Mouse (Mus musculus) cerebellum, adult 2 months (tissue): ENCODE measurements around the gene Daam1. TPM values are rescaled to one million over a fixed set of nuclear protein-coding genes. Genes with fewer than 3 reads are reported as not detected.
"Not testable (repeated sequence)": the region's sequence is repeated elsewhere in the genome, so short reads cannot be mapped to it uniquely, and the experiment has no call there.

ENCODE experiments used
- DNase-seq, 2 experiments: peaks; one replicate each; pipeline ENCODE4 v3.0.0; 2021
- H3K27ac ChIP-seq: fragments of 200-500 bp; 2 replicates; pipeline ENCODE4 v1.5.1; 2012; ENCODE audit warnings: low read length, control low read depth, inconsistent platforms; ENCODE audit not compliant: insufficient read depth
- H3K27me3 ChIP-seq: fragments of 200-500 bp; 2 replicates; pipeline ENCODE4 v1.6.1; 2012; ENCODE audit warnings: inconsistent platforms, mild to moderate bottlenecking, low read length, moderate library complexity; ENCODE audit not compliant: control insufficient read depth, insufficient read depth
- H3K4me1 ChIP-seq: fragments of 200-500 bp; 2 replicates; pipeline ENCODE4 v1.6.1; 2011; ENCODE audit warnings: low read length; ENCODE audit not compliant: control insufficient read depth, insufficient read depth
- H3K4me3 ChIP-seq: fragments of 200-500 bp; replicated peaks from 2 replicates; pipeline ENCODE3; 2011; ENCODE audit warnings: mild to moderate bottlenecking, low read depth, low read length, control low read depth; ENCODE audit not compliant: insufficient read depth
- CTCF ChIP-seq: fragments of 200-500 bp; IDR thresholded peaks from 2 replicates; pipeline ENCODE4 v1.5.1; 2011; ENCODE audit warnings: low read depth, mild to moderate bottlenecking, control low read depth, low read length, moderate library complexity, borderline replicate concordance; ENCODE audit not compliant: insufficient read depth
- POLR2A ChIP-seq: fragments of 200-500 bp; IDR thresholded peaks from 2 replicates; pipeline ENCODE4 v1.6.1; 2011; ENCODE audit warnings: low read length, control low read depth, borderline replicate concordance; ENCODE audit not compliant: insufficient read depth
- WGBS: fragments of 180-500 bp; shearing (Covaris S2); methylation state at CpG from one replicate; pipeline ENCODE4 v1.1.7; 2018; 5-methylcytosine and 5-hydroxymethylcytosine counted together
- polyA plus RNA-seq: library from polyadenylated mRNA; depleted of rRNA; stranded (reverse); fragments of >200 nt; gene quantifications from 2 replicates; pipeline ENCODE4 v1.2.3, GENCODE M21; 2012

Daam1 gene
- polyA plus RNA-seq, 1 experiment: 31.2 TPM

DNA sequence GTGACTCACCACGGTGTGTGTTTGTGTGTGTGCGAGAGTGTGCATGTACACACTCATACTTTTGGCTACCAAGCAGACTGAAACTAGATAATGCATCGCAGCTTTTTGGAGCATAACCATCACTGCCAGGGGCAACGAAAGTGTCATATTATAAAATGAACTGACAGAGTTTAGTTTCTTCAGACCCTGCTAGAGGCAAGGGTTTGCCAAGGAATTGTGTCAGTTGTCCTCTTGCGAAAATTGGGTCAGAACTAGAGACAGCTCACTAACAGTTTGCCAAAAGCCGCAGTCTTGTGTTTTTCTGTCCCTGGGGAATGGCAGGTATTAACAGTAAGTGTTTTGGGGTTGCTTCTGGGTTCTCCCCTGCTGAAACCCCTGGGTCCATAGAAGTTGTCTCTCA, 5.9 kb downstream of the Daam1 start:
- Histone ChIP-seq H3K27me3 (no peaks in the 10 kb centered on the region), H3K4me3 (no peak overlapping the region), H3K4me1 (peaks cover 26% of the 10 kb centered on the region), H3K27ac (0 out of 2 replicates have a peak overlapping the region, but pooled peaks have one; percentile 15)
- WGBS: 54% methylated on average over 6 of the region's 6 CpGs
- DNase-seq: no peak
- TF ChIP-seq CTCF (no peak), POLR2A (no peak)

DNA sequence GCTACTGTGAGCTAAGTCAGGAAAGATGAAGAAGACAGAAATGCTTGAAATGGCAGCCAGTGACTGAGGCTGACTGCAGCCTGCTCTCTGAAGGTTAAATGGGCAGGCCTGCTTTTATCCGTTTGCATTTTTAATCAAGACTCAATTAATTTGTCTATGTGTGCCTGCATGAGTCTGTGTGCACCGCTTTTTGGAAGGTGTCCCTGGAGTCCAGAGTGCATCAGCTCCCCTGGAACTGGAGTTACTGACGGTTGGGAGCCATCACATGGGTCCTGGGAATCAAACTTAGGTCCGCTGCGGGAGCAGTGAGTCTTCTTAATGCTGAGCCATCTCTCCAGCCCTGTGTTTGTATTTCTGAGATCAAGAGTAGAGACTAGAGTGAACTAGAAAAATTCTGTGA, 6.7 kb downstream of the Daam1 start:
- 60% methylated on average over 5 of the region's 5 CpGs for WGBS
- TF ChIP-seq POLR2A (no peak), CTCF (no peak)
- H3K27ac ChIP-seq: no peak overlapping the region
- no peaks in the 10 kb centered on the region for H3K27me3 ChIP-seq
- H3K4me1 ChIP-seq: peaks cover 30% of the 10 kb centered on the region
- H3K4me3 ChIP-seq: no peak overlapping the region
- no peak for DNase-seq

DNA sequence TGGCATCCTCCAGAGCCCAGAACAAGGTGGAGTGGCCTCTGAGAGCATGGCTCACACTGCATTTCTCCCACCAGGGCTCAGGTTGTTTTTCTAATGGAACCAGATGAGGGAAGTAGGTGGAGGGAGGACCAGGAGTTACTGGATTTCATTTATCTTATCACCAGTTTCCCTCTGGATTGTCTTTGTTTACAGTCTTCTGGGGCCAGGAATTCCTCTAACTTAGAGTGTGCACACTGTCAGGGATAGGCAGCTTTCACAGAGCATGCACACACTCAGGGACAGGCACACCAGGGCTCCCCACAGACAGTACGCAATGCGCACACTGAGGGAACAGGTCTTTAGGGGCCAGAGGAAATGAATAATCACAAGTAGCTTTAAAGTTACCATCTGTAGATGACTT, 7.4 kb downstream of the Daam1 start:
- H3K4me1 ChIP-seq: peaks cover 30% of the 10 kb centered on the region
- H3K4me3 ChIP-seq: no peak overlapping the region
- no peaks in the 10 kb centered on the region for H3K27me3 ChIP-seq
- WGBS: 64% methylated on average over 2 of the region's 2 CpGs
- no peak for DNase-seq
- TF ChIP-seq CTCF (no peak), POLR2A (no peak)
- no peak overlapping the region for H3K27ac ChIP-seq

DNA sequence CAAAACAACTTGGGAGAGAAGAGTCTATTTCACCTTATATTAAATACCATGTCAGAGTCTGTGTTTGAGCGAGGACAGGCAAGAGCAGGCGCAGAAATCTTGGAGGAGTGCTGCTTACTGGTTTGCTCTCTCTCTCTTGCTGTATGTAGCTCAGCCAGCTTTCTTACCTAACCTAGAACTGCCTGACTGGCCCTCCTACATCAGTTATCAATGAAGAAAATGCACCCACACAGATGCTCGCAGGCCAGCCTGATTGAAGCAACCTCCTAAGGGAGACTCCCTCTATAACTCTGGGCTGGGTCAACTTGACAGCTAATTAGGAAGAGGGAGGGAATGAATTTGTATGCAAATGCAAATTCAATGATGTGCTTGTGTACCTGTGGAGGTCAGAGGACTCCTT, 8.8 kb downstream of the Daam1 start:
- Histone ChIP-seq H3K27ac (no peak overlapping the region), H3K4me1 (peaks cover 30% of the 10 kb centered on the region), H3K27me3 (no peaks in the 10 kb centered on the region), H3K4me3 (no peak overlapping the region)
- no peak for TF ChIP-seq POLR2A
- TF ChIP-seq CTCF: no peak
- DNase-seq: no peak
- 90% methylated on average over 3 of the region's 3 CpGs for WGBS

DNA sequence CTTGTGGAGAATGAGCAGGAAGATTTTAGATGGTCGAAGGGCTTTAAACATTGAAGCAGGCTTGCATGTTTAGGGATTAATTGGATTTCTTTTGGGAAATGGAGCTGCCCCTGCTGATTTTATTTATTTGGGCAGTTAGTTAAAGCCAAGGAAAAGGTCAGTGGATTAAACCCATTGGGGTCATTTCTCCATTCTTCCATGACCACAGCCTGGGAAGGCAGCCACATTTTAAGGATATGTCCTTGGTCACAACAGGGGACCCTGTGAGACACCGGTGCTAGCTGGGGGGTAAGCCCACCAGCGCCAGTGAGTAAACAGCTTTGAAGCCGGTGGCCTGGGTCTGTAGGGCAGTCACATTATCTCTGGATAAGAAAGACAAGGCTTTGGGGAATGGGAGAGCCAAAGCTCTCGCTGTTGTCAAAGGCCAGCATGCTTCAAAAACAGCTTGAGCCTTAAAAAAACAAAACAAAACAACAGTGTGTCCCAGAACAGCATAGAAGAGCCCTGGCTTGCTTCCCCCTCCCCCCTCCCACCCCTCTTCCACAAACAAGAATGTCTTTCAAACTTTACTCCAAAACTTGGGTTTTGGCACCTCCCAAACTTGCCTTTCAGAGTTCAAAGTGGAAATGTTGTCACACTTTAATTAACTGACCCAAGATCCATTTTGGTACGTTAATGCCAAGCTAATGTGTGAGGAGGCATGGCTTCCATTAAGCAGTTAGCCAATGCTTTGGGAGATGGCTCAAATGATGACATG, 9.7 kb downstream of the Daam1 start:
- WGBS: 43% methylated on average over 6 of the region's 6 CpGs
- no peaks in the 10 kb centered on the region for H3K27me3 ChIP-seq
- H3K4me3 ChIP-seq: no peak overlapping the region
- peak overlapping the region; percentile 49; the same call in 1 of the 2 replicates for H3K27ac ChIP-seq
- peaks cover 33% of the 10 kb centered on the region for H3K4me1 ChIP-seq
- TF ChIP-seq CTCF (no peak), POLR2A (no peak)
- DNase-seq: no peak

DNA sequence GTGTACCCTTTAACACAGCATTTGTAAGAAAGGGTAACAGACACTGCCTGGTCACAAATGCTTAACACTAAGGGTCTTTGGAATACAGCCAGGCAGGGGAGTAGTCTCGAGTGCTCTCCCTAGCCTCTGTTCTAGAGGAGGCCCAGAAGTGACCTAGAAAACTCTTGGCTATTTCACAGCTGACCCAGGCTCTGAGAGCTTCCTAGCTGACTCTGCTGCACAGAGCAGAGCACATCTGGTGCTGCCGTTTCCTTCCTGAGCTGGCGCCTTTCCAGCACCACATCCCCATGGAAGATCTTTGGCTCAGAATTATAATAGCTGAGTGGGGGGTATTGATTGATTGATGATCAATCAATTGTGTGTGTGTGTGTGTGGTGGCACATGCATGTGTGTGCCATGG, 11.1 kb downstream of the Daam1 start:
- Histone ChIP-seq H3K4me3 (no peak overlapping the region), H3K4me1 (peaks cover 32% of the 10 kb centered on the region), H3K27ac (no peak overlapping the region), H3K27me3 (no peaks in the 10 kb centered on the region)
- WGBS: 26% methylated on average over 3 of the region's 3 CpGs
- DNase-seq: no peak
- TF ChIP-seq CTCF (no peak), POLR2A (no peak)

DNA sequence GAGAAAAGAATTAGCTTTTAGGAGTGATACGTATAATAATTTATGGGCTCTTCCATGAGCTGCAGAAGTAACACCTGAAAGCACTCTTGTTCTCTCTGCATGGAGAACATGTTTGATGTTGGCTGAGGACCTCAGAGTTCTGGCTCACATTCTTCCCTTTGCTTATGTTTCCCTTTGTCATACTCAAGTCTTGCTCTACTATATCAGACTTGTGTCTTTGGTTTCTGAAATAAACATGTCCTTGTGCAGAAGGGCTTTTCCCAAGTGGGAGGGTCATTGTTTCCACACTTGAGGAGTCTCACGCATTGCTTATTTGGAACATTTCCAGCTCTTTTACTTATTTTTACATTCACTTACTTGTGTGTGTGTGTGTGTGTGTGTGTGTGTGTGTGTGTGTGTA, 11.7 kb downstream of the Daam1 start:
- peaks cover 29% of the 10 kb centered on the region for H3K4me1 ChIP-seq

DNA sequence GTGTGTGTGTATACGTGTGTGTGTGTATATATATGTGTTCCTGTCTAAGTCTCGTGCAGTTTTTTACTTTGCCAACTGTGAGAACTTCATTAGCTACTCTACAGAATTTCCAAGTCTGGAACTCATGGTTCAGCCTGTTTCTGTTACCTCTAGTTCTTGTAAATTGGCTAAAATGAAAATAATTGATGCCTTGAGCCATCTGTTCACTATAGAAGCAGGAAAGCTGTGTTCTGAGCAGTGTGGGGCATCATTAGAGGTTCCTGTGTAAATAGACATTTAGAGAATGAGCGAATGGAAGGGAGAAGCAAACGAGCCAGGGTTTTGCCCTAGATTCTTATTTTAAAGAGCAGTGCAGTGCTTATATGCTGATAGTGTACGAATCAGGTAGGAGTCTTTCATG, 14.6 kb downstream of the Daam1 start:
- 40% methylated on average over 5 of the region's 5 CpGs for WGBS
- no peak overlapping the region for H3K4me3 ChIP-seq
- H3K4me1 ChIP-seq: peaks cover 21% of the 10 kb centered on the region; the same call in 1 of the 2 replicates
- TF ChIP-seq CTCF (no peak), POLR2A (no peak)
- no peak overlapping the region for H3K27ac ChIP-seq
- DNase-seq: peak in 1 of 2 experiments; percentile 38
- H3K27me3 ChIP-seq: no peaks in the 10 kb centered on the region

More for the DNA sequence above, 11.7 kb downstream of the Daam1 start:
- WGBS: 72% methylated on average over 2 of the region's 2 CpGs
- TF ChIP-seq CTCF (no peak), POLR2A (no peak)
- no peaks in the 10 kb centered on the region for H3K27me3 ChIP-seq
- no peak for DNase-seq
- H3K4me3 ChIP-seq: no peak overlapping the region
- no peak overlapping the region for H3K27ac ChIP-seq

DNA sequence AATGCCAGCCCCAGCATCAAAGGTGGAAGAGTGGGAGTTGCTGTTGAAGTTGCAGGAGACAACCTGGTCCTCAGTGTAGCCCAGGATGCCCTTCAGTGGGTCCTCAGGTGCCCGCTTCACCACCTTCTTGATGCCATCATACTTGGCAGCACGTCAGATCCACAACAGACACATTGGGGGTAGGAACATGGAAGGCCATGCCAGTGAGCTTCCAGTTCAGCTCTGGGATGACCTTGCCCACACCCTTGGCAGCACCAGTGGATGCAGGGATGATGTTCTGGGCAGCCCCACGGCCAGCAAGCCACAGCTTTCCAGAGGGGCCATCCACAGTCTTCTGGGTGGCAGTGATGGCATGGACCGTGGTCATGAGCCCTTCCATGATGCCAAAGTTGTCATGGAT, 15.5 kb downstream of the Daam1 start:
- not testable (repeated sequence) for H3K27ac ChIP-seq, H3K27me3 ChIP-seq, DNase-seq, H3K4me3 ChIP-seq
- WGBS: 93% methylated on average over 4 of the region's 4 CpGs
- H3K4me1 ChIP-seq: peaks cover 18% of the 10 kb centered on the region

DNA sequence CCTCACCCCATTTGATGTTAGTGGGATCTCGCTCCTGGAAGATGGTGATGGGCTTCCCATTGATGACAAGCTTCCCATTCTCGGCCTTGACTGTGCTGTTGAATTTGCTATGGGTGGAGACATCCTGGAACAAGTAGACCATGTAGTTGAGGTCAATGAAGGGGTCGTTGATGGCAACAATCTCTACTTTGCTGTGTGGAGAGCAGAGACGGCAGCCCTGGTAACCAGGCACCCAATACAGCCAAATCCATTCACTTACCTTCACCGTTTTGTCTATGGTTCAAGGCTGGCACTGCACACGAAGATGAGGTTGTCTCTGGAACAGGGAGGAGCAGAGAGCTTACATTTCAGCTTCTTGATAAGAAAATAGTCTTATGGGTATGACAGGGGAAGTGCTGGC, 16.1 kb downstream of the Daam1 start:
- not testable (repeated sequence) for H3K4me3 ChIP-seq, DNase-seq, H3K27ac ChIP-seq, H3K27me3 ChIP-seq
- 87% methylated on average over 6 of the region's 6 CpGs for WGBS
- peaks cover 17% of the 10 kb centered on the region for H3K4me1 ChIP-seq
